Mouse (Mus musculus) liver, embryonic 11.5 days (tissue): ENCODE results near the gene Hivep3. TPM values are rescaled to one million over a fixed set of nuclear protein-coding genes. Genes with fewer than 3 reads are reported as not detected.

ENCODE experiments used
- ATAC-seq: fragments of 200-750 bp; cut with Nextera tagmentation; replicated peaks from 2 replicates; pipeline ENCODE4 v1.8.0; 2017; ENCODE audit warnings: moderate number of reproducible peaks, mild to moderate bottlenecking, moderate TSS enrichment, moderate library complexity; ENCODE audit not compliant: low FRiP score
- DNase-seq: peaks from one replicate; pipeline ENCODE4 v3.0.0-alpha.2; 2017; ENCODE audit warnings: low spot score
- H3K27ac ChIP-seq: fragments of 300-500 bp; sonication (generic); 2 replicates; pipeline ENCODE4 v1.5.1; 2014; ENCODE audit warnings: mild to moderate bottlenecking, low read depth, low read length, control low read depth
- H3K27me3 ChIP-seq: fragments of 300-500 bp; sonication (generic); replicated peaks from 2 replicates; pipeline ENCODE4 v1.6.1; 2014; ENCODE audit warnings: low read length, mixed read lengths; ENCODE audit not compliant: control insufficient read depth, insufficient read depth
- H3K36me3 ChIP-seq: fragments of 300-500 bp; sonication (generic); 2 replicates; pipeline ENCODE4 v1.6.1; 2014; ENCODE audit warnings: mild to moderate bottlenecking, low read length, moderate library complexity, mixed read lengths; ENCODE audit not compliant: control insufficient read depth, insufficient read depth
- H3K4me1 ChIP-seq: fragments of 300-500 bp; sonication (generic); replicated peaks from 2 replicates; pipeline ENCODE4 v1.6.1; 2014; ENCODE audit warnings: low read length, mixed read lengths; ENCODE audit not compliant: control insufficient read depth, insufficient read depth
- H3K4me2 ChIP-seq: fragments of 300-500 bp; sonication (generic); 2 replicates; pipeline ENCODE4 v1.6.1; 2014; ENCODE audit warnings: mild to moderate bottlenecking, control low read depth, moderate library complexity
- H3K4me3 ChIP-seq: fragments of 300-500 bp; sonication (generic); 2 replicates; pipeline ENCODE4 v1.5.1; 2014; ENCODE audit warnings: low read depth, low read length, control low read depth
- H3K9ac ChIP-seq: fragments of 300-500 bp; sonication (generic); 2 replicates; pipeline ENCODE4 v1.6.1; 2014; ENCODE audit warnings: low read depth, low read length, control low read depth
- H3K9me3 ChIP-seq: fragments of 300-500 bp; sonication (generic); 2 replicates; pipeline ENCODE4 v1.6.1; 2016; ENCODE audit warnings: low read length, inconsistent platforms, mixed read lengths; ENCODE audit not compliant: control insufficient read depth
- WGBS: fragments of 180-500 bp; shearing (Covaris S2); extraction: QIAGEN DNeasy Blood & Tissue Kit; methylation state at CpG from one replicate; pipeline ENCODE4 v1.1.7; 2014; 5-methylcytosine and 5-hydroxymethylcytosine counted together
- polyA plus RNA-seq: library from polyadenylated mRNA; unstranded; fragments of >200 nt; fragmentation: Nextera tagmentation; extraction: Ambion mirVana; gene quantifications from 2 replicates; pipeline ENCODE4 v1.2.1, GENCODE M21; 2014

Hivep3 gene
- polyA plus RNA-seq, 1 experiment from 2014 or later = 2.7 TPM

DNA sequence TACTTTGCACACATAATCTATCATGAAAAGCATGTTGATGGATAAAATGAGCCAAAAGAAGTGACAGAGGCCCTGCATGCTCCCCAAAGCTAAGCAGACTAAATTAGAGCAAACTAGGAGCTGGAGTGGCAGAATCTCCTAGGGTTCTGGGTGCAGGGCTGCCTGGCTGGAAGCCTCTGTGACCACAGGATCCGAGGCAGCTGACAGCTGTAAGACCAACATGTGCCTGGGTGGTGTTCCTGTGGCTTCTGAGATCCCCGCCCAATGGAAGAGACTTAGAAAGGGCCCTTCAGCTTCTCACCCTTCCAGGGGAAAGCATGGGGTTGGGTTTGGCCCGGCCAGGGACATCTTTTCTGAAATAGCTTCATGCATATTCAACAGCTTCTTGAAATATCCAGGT is 274.3 kb downstream of the Hivep3 start:
- Histone ChIP-seq H3K4me1 (no peaks in the 10 kb centered on the region), H3K27me3 (no peaks in the 10 kb centered on the region), H3K9ac (no peak overlapping the region), H3K9me3 (no peaks in the 10 kb centered on the region), H3K36me3 (no peaks in the 10 kb centered on the region), H3K4me2 (no peak overlapping the region), H3K4me3 (no peak overlapping the region), H3K27ac (no peak overlapping the region)
- ATAC-seq (no peak), DNase-seq (no peak)
- WGBS = 32% methylated on average over 3 of the region's 3 CpGs

DNA sequence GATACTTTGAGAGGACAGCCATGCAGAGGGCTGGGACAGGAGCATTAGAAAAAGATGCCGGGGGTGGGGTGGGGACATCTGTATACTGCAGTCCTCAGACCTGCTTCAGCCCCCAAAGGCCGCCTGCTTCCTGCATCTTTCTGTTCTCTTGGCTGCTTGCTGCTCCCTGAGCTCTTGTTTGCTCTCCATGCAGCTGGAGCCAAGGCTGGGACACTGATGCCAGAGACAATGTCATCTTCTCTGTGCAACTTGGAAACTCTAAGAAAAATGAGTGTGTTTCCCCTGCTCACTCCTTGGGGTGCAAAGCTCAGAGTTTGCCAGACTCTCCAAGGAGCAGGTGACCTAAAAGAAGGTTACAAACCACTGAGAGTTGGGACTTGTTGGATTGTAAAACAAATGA is 275.6 kb downstream of the Hivep3 start:
- H3K4me3 ChIP-seq = no peak overlapping the region
- 78% methylated on average over 2 of the region's 2 CpGs for WGBS

DNA sequence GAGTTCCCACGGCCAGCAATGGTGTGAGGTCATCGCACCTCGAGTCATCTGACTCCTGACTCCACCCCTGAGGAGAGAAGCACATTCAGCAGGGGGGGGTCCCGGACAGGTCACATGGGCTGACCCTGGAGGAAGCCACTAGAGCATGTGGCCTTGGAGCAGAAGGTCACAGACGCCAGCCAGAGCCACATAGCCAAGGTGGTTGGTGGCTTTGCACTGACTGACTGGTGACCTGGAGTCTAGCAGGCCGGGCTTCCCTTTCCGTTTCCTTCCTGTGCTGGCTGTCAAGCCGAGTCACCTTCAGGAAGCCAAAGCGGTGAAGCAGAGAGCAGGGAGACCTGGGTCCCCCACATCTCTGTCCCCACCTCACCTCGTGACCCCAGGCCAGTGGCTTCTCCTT is 278.2 kb downstream of the Hivep3 start:
- Histone ChIP-seq H3K9ac (no peak overlapping the region), H3K36me3 (no peaks in the 10 kb centered on the region), H3K4me2 (no peak overlapping the region), H3K27me3 (no peaks in the 10 kb centered on the region), H3K4me3 (no peak overlapping the region), H3K9me3 (no peaks in the 10 kb centered on the region), H3K4me1 (no peaks in the 10 kb centered on the region), H3K27ac (no peak overlapping the region)
- 46% methylated on average over 10 of the region's 10 CpGs for WGBS
- DNase-seq = no peak
- no peak for ATAC-seq

More for the DNA sequence above, 275.6 kb downstream of the Hivep3 start:
- Histone ChIP-seq H3K27me3 (no peaks in the 10 kb centered on the region), H3K9ac (no peak overlapping the region), H3K36me3 (no peaks in the 10 kb centered on the region), H3K9me3 (no peaks in the 10 kb centered on the region), H3K4me2 (no peak overlapping the region), H3K27ac (no peak overlapping the region), H3K4me1 (no peaks in the 10 kb centered on the region)
- ATAC-seq (no peak), DNase-seq (no peak)

DNA sequence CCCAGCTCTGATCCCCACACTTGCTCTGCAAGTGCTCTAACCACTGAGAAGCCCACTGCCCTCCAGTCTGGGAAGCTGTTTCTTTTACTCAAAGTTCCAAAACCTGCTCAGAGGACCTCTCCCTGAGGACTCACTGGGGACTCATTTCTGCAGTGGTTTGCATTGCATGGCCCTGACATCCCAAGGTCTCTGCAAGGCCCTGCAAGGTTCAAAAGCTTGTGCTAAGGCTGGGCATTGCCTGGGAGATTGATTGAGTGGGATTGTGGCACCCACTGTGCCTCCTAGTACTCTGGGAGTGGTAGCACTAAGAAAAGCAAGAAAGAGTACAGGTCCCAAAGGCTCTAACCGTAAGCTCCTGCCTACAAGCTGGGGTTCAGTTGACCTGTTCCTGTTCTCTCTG is 279.3 kb downstream of the Hivep3 start:
- WGBS = 80% methylated on average over 1 of the region's 1 CpGs
- Histone ChIP-seq H3K27ac (no peak overlapping the region), H3K4me2 (no peak overlapping the region), H3K27me3 (no peaks in the 10 kb centered on the region), H3K9ac (no peak overlapping the region), H3K9me3 (no peaks in the 10 kb centered on the region), H3K4me3 (no peak overlapping the region), H3K36me3 (no peaks in the 10 kb centered on the region), H3K4me1 (no peaks in the 10 kb centered on the region)
- no peak for ATAC-seq
- no peak for DNase-seq

DNA sequence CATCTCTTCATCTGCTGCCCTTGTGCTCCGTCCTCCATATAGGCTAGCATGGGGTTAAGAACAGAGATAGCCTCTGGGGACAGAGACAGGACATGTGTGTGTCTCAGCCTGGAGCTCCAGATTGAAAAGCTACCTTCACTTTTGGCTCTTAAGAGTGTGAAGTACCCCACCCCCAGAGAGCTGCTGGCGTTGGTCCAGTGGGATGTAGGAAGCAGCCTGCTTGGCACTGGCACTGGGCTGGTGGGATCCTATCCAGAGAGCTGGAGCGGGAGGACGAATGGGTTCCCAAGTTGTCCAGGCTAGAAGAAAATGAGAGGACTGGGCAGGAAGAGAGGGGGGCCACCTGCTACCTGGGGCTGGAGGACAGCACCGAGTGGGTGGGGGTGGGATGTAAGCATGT is 284.8 kb downstream of the Hivep3 start:
- Histone ChIP-seq H3K4me1 (no peaks in the 10 kb centered on the region), H3K36me3 (no peaks in the 10 kb centered on the region), H3K9ac (no peak overlapping the region), H3K4me3 (no peak overlapping the region), H3K9me3 (no peaks in the 10 kb centered on the region), H3K27ac (no peak overlapping the region), H3K27me3 (no peaks in the 10 kb centered on the region), H3K4me2 (no peak overlapping the region)
- 84% methylated on average over 5 of the region's 5 CpGs for WGBS
- no peak for ATAC-seq
- no peak for DNase-seq

DNA sequence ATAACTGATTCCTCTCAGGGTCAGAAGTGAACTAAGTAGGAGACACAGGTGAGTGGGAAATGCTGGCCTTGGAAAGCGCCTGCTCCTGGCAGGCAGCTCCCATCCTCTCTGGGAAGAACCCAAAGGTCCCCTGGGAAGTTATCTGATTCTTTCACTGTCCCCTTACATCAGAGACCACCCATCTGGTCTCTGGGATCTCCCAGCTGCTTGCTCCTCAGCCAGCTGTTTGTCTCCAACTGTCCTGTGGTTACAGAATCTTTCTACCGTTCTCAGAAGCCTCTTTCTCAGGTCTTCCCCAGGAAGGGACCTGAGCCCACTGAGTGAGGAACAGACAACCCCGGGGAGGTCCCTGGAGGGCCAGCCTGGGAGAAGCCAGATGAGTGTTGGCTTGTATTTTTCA is 288.8 kb downstream of the Hivep3 start:
- ATAC-seq (no peak), DNase-seq (no peak)
- no peaks in the 10 kb centered on the region for H3K9me3 ChIP-seq
- H3K36me3 ChIP-seq = no peaks in the 10 kb centered on the region
- no peak overlapping the region for H3K4me2 ChIP-seq
- 50% methylated on average over 3 of the region's 3 CpGs for WGBS
- no peaks in the 10 kb centered on the region for H3K27me3 ChIP-seq
- H3K4me3 ChIP-seq = no peak overlapping the region
- no peak overlapping the region for H3K27ac ChIP-seq
- H3K9ac ChIP-seq = no peak overlapping the region
- H3K4me1 ChIP-seq = no peaks in the 10 kb centered on the region

DNA sequence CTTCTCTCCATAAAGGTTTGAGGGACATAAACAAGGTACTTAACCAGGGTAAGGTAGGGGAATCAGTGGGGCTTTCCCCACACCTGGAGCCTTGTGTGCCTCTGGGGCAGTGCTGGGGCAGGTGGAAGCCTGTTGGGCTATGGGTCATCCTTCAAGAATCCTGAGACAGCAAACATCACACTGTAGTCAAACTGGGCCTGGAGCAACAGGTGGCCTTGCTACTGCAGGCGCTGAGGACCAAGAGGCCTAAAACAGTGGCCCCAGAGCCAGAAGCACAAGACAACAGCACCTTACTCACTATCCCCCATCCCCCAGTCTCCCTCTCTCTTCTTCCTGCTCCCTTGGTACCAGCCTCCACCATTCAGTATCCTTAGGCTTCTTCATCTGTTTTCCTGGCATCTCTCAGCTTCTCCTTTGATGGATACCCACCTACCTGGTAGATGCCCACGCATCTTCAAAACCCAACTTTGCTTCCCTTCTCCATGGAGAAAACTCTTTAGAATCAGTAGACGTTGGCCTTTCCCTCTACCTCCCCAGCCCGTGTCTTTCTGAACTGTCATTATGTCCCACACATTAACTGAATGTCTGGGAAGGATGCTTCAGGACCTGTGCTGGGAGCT is 289.7 kb downstream of the Hivep3 start:
- no peaks in the 10 kb centered on the region for H3K27me3 ChIP-seq
- DNase-seq (no peak), ATAC-seq (no peak)
- no peak overlapping the region for H3K4me2 ChIP-seq
- WGBS = 74% methylated on average over 4 of the region's 4 CpGs
- no peak overlapping the region for H3K27ac ChIP-seq
- no peaks in the 10 kb centered on the region for H3K9me3 ChIP-seq
- H3K9ac ChIP-seq = no peak overlapping the region
- no peaks in the 10 kb centered on the region for H3K36me3 ChIP-seq
- no peaks in the 10 kb centered on the region for H3K4me1 ChIP-seq
- H3K4me3 ChIP-seq = no peak overlapping the region

DNA sequence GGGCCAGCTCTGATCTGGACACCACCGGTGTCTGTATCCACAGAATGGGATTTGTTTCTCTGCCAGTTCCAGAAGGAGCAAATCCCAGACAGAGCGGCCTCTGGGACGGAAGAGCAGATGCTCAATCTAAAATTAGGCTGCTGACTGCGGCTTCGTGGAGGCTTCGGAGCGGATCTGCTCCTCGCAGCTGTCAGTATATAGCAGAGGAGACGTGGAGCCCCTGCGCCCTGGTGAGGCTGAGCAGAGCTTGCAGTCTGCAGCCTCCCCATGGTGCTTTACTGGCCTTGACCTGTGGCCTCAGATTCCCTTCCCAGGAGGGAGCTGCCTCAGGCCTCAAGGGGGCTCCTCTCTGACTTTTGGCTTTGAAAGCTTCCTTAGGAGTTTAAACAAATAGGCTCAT is 290.5 kb downstream of the Hivep3 start:
- ATAC-seq (no peak), DNase-seq (no peak)
- 58% methylated on average over 10 of the region's 10 CpGs for WGBS
- Histone ChIP-seq H3K36me3 (no peaks in the 10 kb centered on the region), H3K27me3 (no peaks in the 10 kb centered on the region), H3K4me1 (no peaks in the 10 kb centered on the region), H3K4me2 (no peak overlapping the region), H3K27ac (no peak overlapping the region), H3K4me3 (no peak overlapping the region), H3K9ac (no peak overlapping the region), H3K9me3 (no peaks in the 10 kb centered on the region)

DNA sequence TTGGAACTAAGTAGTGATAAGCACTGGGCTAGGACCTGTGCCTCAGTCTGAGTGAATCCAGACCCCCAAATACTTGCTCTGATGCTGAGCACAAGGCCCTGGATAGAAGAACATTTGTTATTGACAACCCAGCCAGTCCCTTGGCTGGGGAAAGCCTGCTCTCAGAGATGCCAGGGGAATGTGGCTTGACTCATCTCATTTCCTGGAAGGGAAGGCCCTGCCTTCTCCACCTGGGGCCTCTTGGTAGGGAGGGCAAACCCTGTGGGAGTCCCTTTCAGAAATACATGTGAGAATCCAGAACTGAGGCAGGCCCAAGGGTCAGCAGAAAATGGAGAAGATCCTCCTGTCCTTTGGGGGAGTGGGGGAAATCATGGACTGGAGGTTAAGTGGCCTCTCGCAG is 294.1 kb downstream of the Hivep3 start:
- Histone ChIP-seq H3K27ac (no peak overlapping the region), H3K4me1 (no peaks in the 10 kb centered on the region), H3K36me3 (no peaks in the 10 kb centered on the region), H3K4me2 (no peak overlapping the region), H3K9me3 (no peaks in the 10 kb centered on the region), H3K27me3 (peaks cover 14% of the 10 kb centered on the region), H3K9ac (no peak overlapping the region), H3K4me3 (no peak overlapping the region)
- DNase-seq = no peak
- WGBS = 88% methylated on average over 1 of the region's 1 CpGs
- ATAC-seq = no peak
